Mouse (Mus musculus): ENCODE measurements around the gene Ifnk.
A peak's percentile ranks its signal among the peaks of the same experiment; 100 is the strongest.

DNA sequence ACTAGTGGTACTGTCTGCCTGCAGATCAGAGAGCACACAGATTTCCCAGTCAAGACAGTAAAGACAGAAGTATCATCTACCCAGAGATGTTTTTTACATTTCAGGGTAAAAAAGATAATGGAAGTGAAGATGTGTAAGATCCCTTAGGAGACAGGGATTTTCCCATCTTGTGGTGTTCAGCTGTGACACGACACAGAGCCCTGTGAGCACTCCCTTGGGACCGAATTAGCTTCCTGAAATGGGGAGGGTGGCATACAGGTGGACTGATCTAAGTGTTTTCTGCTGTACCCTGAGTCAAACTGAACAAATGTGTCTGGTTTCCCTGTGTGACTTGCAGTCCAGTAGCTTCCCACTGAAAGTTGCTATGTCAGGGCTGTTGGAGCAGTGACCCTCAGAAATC is 36.9 kb upstream of the Ifnk start:
- no peak; the same call in 1 of the 2 replicates for TF ChIP-seq MEF2A (IDR thresholded peaks at IDR 0.05; ENCODE audit: borderline replicate concordance, low read depth, low read length)
- TF ChIP-seq CTCF (conservative IDR thresholded peaks at IDR 0.05 in 1 of 2, IDR thresholded peaks at IDR 0.05 in 1 of 2; ENCODE audit: low read depth in 2 of 2, low read length in 2 of 2), result no peak
- TF ChIP-seq MXI1 (IDR thresholded peaks at IDR 0.05; ENCODE audit: low read depth, low read length), result no peak
- peak; percentile 78; the same call in 1 of the 2 replicates for TF ChIP-seq TCF12 (IDR thresholded peaks at IDR 0.05; ENCODE audit: low read depth, low read length)
- TF ChIP-seq RAD21 (IDR thresholded peaks at IDR 0.05; ENCODE audit: low read depth, low read length), result no peak; the same call in 1 of the 2 replicates

Measured in CH12.LX (cell line).